8 mouse cellular contexts compared by ENCODE assay signal in the genomic region with DNA sequence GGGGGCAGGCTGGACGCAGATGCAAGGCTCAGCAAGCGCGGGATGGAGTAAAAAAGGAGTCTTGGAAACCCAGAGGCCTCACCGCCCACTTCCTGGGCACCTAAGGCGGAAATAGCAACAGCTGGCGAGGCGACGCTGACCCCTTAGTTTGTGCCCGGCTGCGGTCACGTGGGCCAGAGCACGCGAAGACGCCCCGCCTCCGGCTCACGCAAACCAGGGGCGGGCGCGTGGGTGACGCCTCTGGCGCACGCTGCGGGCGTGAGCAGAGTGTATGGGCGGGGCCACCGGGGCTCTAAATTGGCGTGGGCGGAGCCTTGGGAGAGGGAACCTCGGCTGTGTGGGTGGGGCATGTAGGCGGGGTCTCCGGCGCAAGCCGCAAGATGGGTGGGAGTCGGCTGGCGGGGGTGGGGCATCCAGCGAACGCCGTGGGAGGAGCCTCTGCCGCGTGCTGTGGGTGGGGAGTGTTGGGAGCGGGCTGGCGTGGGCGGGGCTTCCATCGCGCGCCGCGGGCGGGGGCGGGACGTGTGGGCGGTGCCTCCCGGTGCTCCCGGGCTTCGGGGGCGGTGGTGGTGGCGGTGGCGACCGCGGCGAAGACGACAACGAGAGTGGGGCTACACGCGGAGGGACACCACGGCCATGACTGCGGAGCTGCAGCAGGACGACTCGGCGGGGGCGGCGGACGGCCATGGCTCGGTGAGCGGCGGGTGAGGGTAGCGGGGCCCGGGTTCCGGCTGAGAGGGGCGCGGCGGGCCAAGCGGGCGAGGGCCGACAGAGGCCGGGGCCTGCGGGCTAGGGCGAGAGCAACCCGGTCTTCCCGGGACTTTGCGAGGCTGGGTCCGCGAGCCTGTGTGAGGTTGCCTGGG. TPM values are rescaled to one million over a fixed set of nuclear protein-coding genes. Genes with fewer than 3 reads are reported as not detected.
A peak's percentile ranks its signal among the peaks of the same experiment; 100 is the strongest.
DNase-seq lines count a peak whose midpoint lies in the region; ATAC-seq and TF ChIP-seq lines count a peak whose summit lies in the region.

Gene Usp28, plus strand, starts transcription at position 531 of the 863 bp plus-strand sequence.

- intact Hi-C loops in heart, adult 2 months (cut with DNase I): loop anchor here (5.0 to 10.0 kb wide), 3 partner anchors 67 to 503 kb away; partner anchors contain the start of gene Rexo2

- peak within 1 kb of the TSS; percentile 87 for H3K9ac ChIP-seq in embryonic facial prominence, embryonic 13.5 days
- H3K9ac ChIP-seq in heart, adult 2 months (ENCODE audit: low read depth, low read length): peak within 1 kb of the TSS; percentile 85
- peak within 1 kb of the TSS; percentile 87 for H3K9ac ChIP-seq in limb, embryonic 13.5 days
- H3K9ac ChIP-seq in midbrain, embryonic 16.5 days (ENCODE audit: low read depth, low read length): peak within 1 kb of the TSS; percentile 79

- TF ChIP-seq EP300 in heart, adult 2 months (IDR thresholded peaks at IDR 0.05; ENCODE audit: insufficient read depth, low read depth, low read length): 0 out of 2 replicates have a peak, but pooled peaks have one; percentile 14

- H3K27ac ChIP-seq in embryonic facial prominence, embryonic 13.5 days: peak within 1 kb of the TSS; percentile 88
- H3K27ac ChIP-seq in heart, adult 2 months: peak within 1 kb of the TSS; percentile 95
- peak within 1 kb of the TSS; percentile 85 for H3K27ac ChIP-seq in limb, embryonic 13.5 days
- H3K27ac ChIP-seq in midbrain, embryonic 16.5 days (ENCODE audit: low read length): peak within 1 kb of the TSS; percentile 88

- WGBS in embryonic facial prominence, embryonic 13.5 days: under 1% methylated on average over 82 of the region's 94 CpGs
- under 1% methylated on average over 88 of the region's 94 CpGs for WGBS in heart, adult 2 months
- under 1% methylated on average over 76 of the region's 94 CpGs for WGBS in limb, embryonic 13.5 days
- under 1% methylated on average over 76 of the region's 94 CpGs for WGBS in midbrain, embryonic 16.5 days

- peak within 1 kb of the TSS; percentile 74 for H3K4me2 ChIP-seq in embryonic facial prominence, embryonic 13.5 days
- peak within 1 kb of the TSS; percentile 77 for H3K4me2 ChIP-seq in limb, embryonic 13.5 days (replicated peaks)
- H3K4me2 ChIP-seq in midbrain, embryonic 16.5 days (ENCODE audit: low read length): peak within 1 kb of the TSS; percentile 74

- DNase-seq in 3134 (ENCODE audit: extremely low read depth, insufficient read length, low spot score): peak; percentile 98
- DNase-seq in adrenal gland, postnatal 36 days: peak; percentile 100
- peak; percentile 99 to 100 for DNase-seq in heart, adult 2 months
- peak; percentile 99 to 100 for DNase-seq in kidney, adult 8-10 months
- peak; percentile 98 to 100 for DNase-seq in spleen, postnatal 10 days (ENCODE audit: low spot score in 2 of 2)

- H3K9me3 ChIP-seq in embryonic facial prominence, embryonic 13.5 days: no peaks in the 10 kb centered on the region
- H3K9me3 ChIP-seq in limb, embryonic 13.5 days: no peaks in the 10 kb centered on the region
- no peaks in the 10 kb centered on the region for H3K9me3 ChIP-seq in midbrain, embryonic 16.5 days (replicated peaks; ENCODE audit: control insufficient read depth, low read length, poor library complexity, severe bottlenecking)

- peak; percentile 91 for ATAC-seq in embryonic facial prominence, embryonic 13.5 days (ENCODE audit: insufficient number of reproducible peaks, insufficient read depth, low FRiP score, low TSS enrichment, low read depth)
- ATAC-seq in limb, embryonic 13.5 days (ENCODE audit: low FRiP score, low read depth): peak; percentile 93
- peak; percentile 89 for ATAC-seq in midbrain, embryonic 16.5 days

- H3K36me3 ChIP-seq in embryonic facial prominence, embryonic 13.5 days: no peaks in the 10 kb centered on the region
- H3K36me3 ChIP-seq in heart, adult 2 months (ENCODE audit: control insufficient read depth, insufficient read depth, low read length): no peaks in the 10 kb centered on the region; the same call in 1 of the 2 replicates
- peaks cover 4% of the 10 kb centered on the region; the same call in 1 of the 2 replicates for H3K36me3 ChIP-seq in limb, embryonic 13.5 days
- H3K36me3 ChIP-seq in midbrain, embryonic 16.5 days (ENCODE audit: control insufficient read depth, insufficient read depth, low read length): no peaks in the 10 kb centered on the region

- H3K79me2 ChIP-seq in heart, adult 2 months (replicated peaks; ENCODE audit: control insufficient read depth, insufficient read depth, low read length): no peaks in the 10 kb centered on the region

- H3K4me3 ChIP-seq in embryonic facial prominence, embryonic 13.5 days: peak within 1 kb of the TSS; percentile 79
- peak within 1 kb of the TSS; percentile 96 for H3K4me3 ChIP-seq in heart, adult 2 months
- H3K4me3 ChIP-seq in limb, embryonic 13.5 days: peak within 1 kb of the TSS; percentile 74
- H3K4me3 ChIP-seq in midbrain, embryonic 16.5 days (ENCODE audit: low read depth, low read length): peak within 1 kb of the TSS; percentile 81

- H3K27me3 ChIP-seq in embryonic facial prominence, embryonic 13.5 days: no peaks in the 10 kb centered on the region
- no peaks in the 10 kb centered on the region for H3K27me3 ChIP-seq in heart, adult 2 months (ENCODE audit: control insufficient read depth, insufficient read depth, low read length)
- H3K27me3 ChIP-seq in limb, embryonic 13.5 days: no peaks in the 10 kb centered on the region
- no peaks in the 10 kb centered on the region for H3K27me3 ChIP-seq in midbrain, embryonic 16.5 days (ENCODE audit: control insufficient read depth, insufficient read depth, low read depth, low read length)

- TF ChIP-seq POLR2A in heart, adult 2 months (IDR thresholded peaks at IDR 0.05; ENCODE audit: insufficient read depth, low read depth, low read length): peak; percentile 86

- peaks cover 26% of the 10 kb centered on the region for H3K4me1 ChIP-seq in embryonic facial prominence, embryonic 13.5 days
- H3K4me1 ChIP-seq in heart, adult 2 months (ENCODE audit: control insufficient read depth, insufficient read depth, low read length): peaks cover 6% of the 10 kb centered on the region
- H3K4me1 ChIP-seq in limb, embryonic 13.5 days: peaks cover 22% of the 10 kb centered on the region
- H3K4me1 ChIP-seq in midbrain, embryonic 16.5 days (ENCODE audit: control insufficient read depth, insufficient read depth, low read length): peaks cover 20% of the 10 kb centered on the region

- TF ChIP-seq CTCF in heart, adult 2 months (IDR thresholded peaks at IDR 0.05): no peak

RNA-seq across cellular contexts. Expression of gene Usp28, which starts in this region (rescaled TPM):
- 10 to 100 TPM in 1 of 2 experiments, 1 to 10 TPM in 1; 9.9 to 13.9 TPM for total RNA-seq in adrenal gland, postnatal 36 days (2021)
- polyA plus RNA-seq in embryonic facial prominence, embryonic 13.5 days (2015; fragmentation: Nextera tagmentation; extraction: Ambion mirVana): 35.4 and 35.8 TPM in 2 replicates
- 100 to 1,000 TPM; 113 to 130 TPM for total RNA-seq in heart, adult 2 months (2021)
- polyA plus RNA-seq in heart, adult 2 months (2012; rRNA removed): 72.8 and 144 TPM in 2 replicates
- 37.9 and 44.7 TPM in 2 replicates for polyA plus RNA-seq in limb, embryonic 13.5 days (2015; fragmentation: Nextera tagmentation; extraction: Ambion mirVana)
- 27.3 and 34.3 TPM in 2 replicates for polyA plus RNA-seq in midbrain, embryonic 16.5 days (2015; fragmentation: Nextera tagmentation; extraction: Ambion mirVana)

Comparison
In these comparisons a context has a peak if more than half of its experiments do, and no peak if none do; other contexts are left out.
1. Peak in every context shown above with its lines: DNase-seq, ATAC-seq, H3K4me3 ChIP-seq and H3K27ac ChIP-seq.
2. RNA of gene Usp28 (total RNA-seq): 113 to 130 TPM in heart, adult 2 months; 9.9 to 13.9 TPM in adrenal gland, postnatal 36 days; every median in the first group is over 4 times any median in the second.